9 mouse cellular contexts compared by ENCODE assay signal in genomic region chr4:25800284-25800616, GRCm38 (mm10). TPM values are rescaled to one million over a fixed set of nuclear protein-coding genes. Genes with fewer than 3 reads are reported as not detected.
DNase-seq lines count a peak whose midpoint lies in the region; ATAC-seq lines count a peak whose summit lies in the region.
"Had no signal": no experiment of that assay in that cellular context is flagged by ENCODE, and none has a peak within 500 bp of the region (broad histone marks: within the 10 kb centered on the region; RNA-seq: fewer than 3 reads in every experiment).

No protein-coding gene starts in this region.

- H3K36me3 ChIP-seq in heart, embryonic 15.5 days, result no peaks in the 10 kb centered on the region
- no peaks in the 10 kb centered on the region for H3K36me3 ChIP-seq in embryonic facial prominence, embryonic 15.5 days
- H3K36me3 ChIP-seq in midbrain, embryonic 16.5 days (ENCODE audit: control insufficient read depth, insufficient read depth, low read length), result no peaks in the 10 kb centered on the region

- H3K4me3 ChIP-seq in heart, embryonic 15.5 days, result peak overlapping the region; percentile 52
- peak overlapping the region; percentile 49 for H3K4me3 ChIP-seq in embryonic facial prominence, embryonic 15.5 days (replicated peaks)
- peak overlapping the region; percentile 79 for H3K4me3 ChIP-seq in midbrain, embryonic 16.5 days (ENCODE audit: low read depth, low read length)

- H3K4me2 ChIP-seq in heart, embryonic 15.5 days, result peak overlapping the region; percentile 92
- H3K4me2 ChIP-seq in embryonic facial prominence, embryonic 15.5 days (replicated peaks), result peak overlapping the region; percentile 94
- H3K4me2 ChIP-seq in midbrain, embryonic 16.5 days (ENCODE audit: low read length), result peak overlapping the region; percentile 79

- peaks cover 11% of the 10 kb centered on the region for H3K4me1 ChIP-seq in heart, embryonic 15.5 days (replicated peaks)
- H3K4me1 ChIP-seq in embryonic facial prominence, embryonic 15.5 days, result peaks cover 12% of the 10 kb centered on the region
- peaks cover 9% of the 10 kb centered on the region for H3K4me1 ChIP-seq in midbrain, embryonic 16.5 days (ENCODE audit: control insufficient read depth, insufficient read depth, low read length)

- peaks cover 27% of the 10 kb centered on the region for H3K27me3 ChIP-seq in heart, embryonic 15.5 days
- H3K27me3 ChIP-seq in embryonic facial prominence, embryonic 15.5 days, result peaks cover 9% of the 10 kb centered on the region
- H3K27me3 ChIP-seq in midbrain, embryonic 16.5 days (ENCODE audit: control insufficient read depth, insufficient read depth, low read depth, low read length), result no peaks in the 10 kb centered on the region

- no peak for DNase-seq in heart, adult 9 months (ENCODE audit: low spot score in 2 of 2)
- peak; percentile 88 for DNase-seq in kidney, adult 9 months
- DNase-seq in layer of hippocampus, adult 9-11 months, result no peak
- no peak for DNase-seq in right cerebral cortex, postnatal 4 days
- no peak for DNase-seq in left cerebral cortex, postnatal 25 days (ENCODE audit: low spot score in 2 of 2)

- no peak for ATAC-seq in heart, embryonic 15.5 days (replicated peaks; ENCODE audit: insufficient number of reproducible peaks, insufficient read depth, low FRiP score, low read depth)
- no peak for ATAC-seq in embryonic facial prominence, embryonic 15.5 days (ENCODE audit: insufficient number of reproducible peaks, low FRiP score, low TSS enrichment, low read depth)
- no peak; the same call in 1 of the 2 replicates for ATAC-seq in midbrain, embryonic 16.5 days
- ATAC-seq: CD4-positive, CD25-positive, alpha-beta regulatory T cell, adult 4 months had no signal

- 2% methylated on average over 5 of the region's 5 CpGs for WGBS in heart, embryonic 15.5 days
- 4% methylated on average over 5 of the region's 5 CpGs for WGBS in embryonic facial prominence, embryonic 15.5 days
- under 1% methylated on average over 5 of the region's 5 CpGs for WGBS in midbrain, embryonic 16.5 days

- intact Hi-C loops in left cerebral cortex, postnatal 25 days (cut with DNase I), result loop anchor here (5.0 kb wide), 1 partner anchor 152 kb away; no protein-coding TSS in a partner anchor

- H3K27ac ChIP-seq in heart, embryonic 15.5 days, result no peak overlapping the region
- no peak overlapping the region for H3K27ac ChIP-seq in embryonic facial prominence, embryonic 15.5 days (replicated peaks)
- H3K27ac ChIP-seq in midbrain, embryonic 16.5 days (ENCODE audit: low read length), result peak overlapping the region; percentile 96

- no peaks in the 10 kb centered on the region for H3K9me3 ChIP-seq in heart, embryonic 15.5 days (replicated peaks)
- no peaks in the 10 kb centered on the region for H3K9me3 ChIP-seq in embryonic facial prominence, embryonic 15.5 days (replicated peaks)
- H3K9me3 ChIP-seq in midbrain, embryonic 16.5 days (replicated peaks; ENCODE audit: control insufficient read depth, low read length, poor library complexity, severe bottlenecking), result no peaks in the 10 kb centered on the region

- H3K9ac ChIP-seq in heart, embryonic 15.5 days, result no peak overlapping the region
- H3K9ac ChIP-seq in embryonic facial prominence, embryonic 15.5 days, result no peak overlapping the region
- H3K9ac ChIP-seq in midbrain, embryonic 16.5 days (ENCODE audit: low read depth, low read length), result peak overlapping the region; percentile 89

RNA-seq across cellular contexts. Expression of gene Fut9, which starts 0.2 kb away (rescaled TPM):
- polyA plus RNA-seq in heart, embryonic 15.5 days (2015; fragmentation: Nextera tagmentation; extraction: Ambion mirVana), result 0.06 and 0.11 TPM in 2 replicates
- 0.57 and 0.79 TPM in 2 replicates for polyA plus RNA-seq in embryonic facial prominence, embryonic 15.5 days (2015; fragmentation: Nextera tagmentation; extraction: Ambion mirVana)
- polyA plus RNA-seq in midbrain, embryonic 16.5 days (2015; fragmentation: Nextera tagmentation; extraction: Ambion mirVana), result 16.1 and 18.3 TPM in 2 replicates
- total RNA-seq in left cerebral cortex, postnatal 25 days (2021), result 10 to 100 TPM; 79.7 to 82.8 TPM
- polyA plus RNA-seq: CD4-positive, CD25-positive, alpha-beta regulatory T cell, adult 4 months had no signal
